Mouse (Mus musculus) lung, postnatal 14 days (tissue): ENCODE measurements around the gene Fbxw15.
"Not testable (repeated sequence)": the region's sequence is repeated elsewhere in the genome, so short reads cannot be mapped to it uniquely, and the experiment has no call there.

ENCODE experiments used
- DNase-seq: peaks from one replicate; pipeline ENCODE4 v3.0.0; 2021

Gene Fbxw15

GRCm38 (mm10) chr9:109568162-109568561 lies at the start of gene Fbxw15:
TSS of gene Fbxw15 (minus strand) at chr9:109568262.
- not testable (repeated sequence) for DNase-seq

GRCm38 (mm10) chr9:109606837-109607236 lies 38.8 kb upstream of the Fbxw15 start:
- not testable (repeated sequence) for DNase-seq

- not testable (repeated sequence) for DNase-seq
Measured at GRCm38 (mm10) chr9:109602128-109602527, 34.1 kb upstream of the Fbxw15 start.

- DNase-seq, result no peak
Measured at GRCm38 (mm10) chr9:109597226-109597625, 29.2 kb upstream of the Fbxw15 start.

GRCm38 (mm10) chr9:109594866-109595265 lies 26.8 kb upstream of the Fbxw15 start:
- DNase-seq, result no peak

GRCm38 (mm10) chr9:109565546-109565945 lies 2.5 kb downstream of the Fbxw15 start:
- no peak for DNase-seq

GRCm38 (mm10) chr9:109562106-109562505 lies 6.0 kb downstream of the Fbxw15 start:
- DNase-seq, result not testable (repeated sequence)

GRCm38 (mm10) chr9:109552483-109552882 lies 15.6 kb downstream of the Fbxw15 start:
- no peak for DNase-seq

GRCm38 (mm10) chr9:109549666-109550065 lies 18.4 kb downstream of the Fbxw15 start:
- DNase-seq, result not testable (repeated sequence)

GRCm38 (mm10) chr9:109523385-109524064 lies 44.5 kb downstream of the Fbxw15 start:
- DNase-seq, result no peak
